Mouse (Mus musculus) spleen, embryonic (tissue): ENCODE data around the gene Gm826.

Experiments used
- CTCF ChIA-PET: fragments of 350-600 bp; sonication (Branson Sonifier 250); formaldehyde crosslinking; loops from one replicate; lab custom pipeline; 2022; lab: Charles Lee

Gm826 gene

DNA sequence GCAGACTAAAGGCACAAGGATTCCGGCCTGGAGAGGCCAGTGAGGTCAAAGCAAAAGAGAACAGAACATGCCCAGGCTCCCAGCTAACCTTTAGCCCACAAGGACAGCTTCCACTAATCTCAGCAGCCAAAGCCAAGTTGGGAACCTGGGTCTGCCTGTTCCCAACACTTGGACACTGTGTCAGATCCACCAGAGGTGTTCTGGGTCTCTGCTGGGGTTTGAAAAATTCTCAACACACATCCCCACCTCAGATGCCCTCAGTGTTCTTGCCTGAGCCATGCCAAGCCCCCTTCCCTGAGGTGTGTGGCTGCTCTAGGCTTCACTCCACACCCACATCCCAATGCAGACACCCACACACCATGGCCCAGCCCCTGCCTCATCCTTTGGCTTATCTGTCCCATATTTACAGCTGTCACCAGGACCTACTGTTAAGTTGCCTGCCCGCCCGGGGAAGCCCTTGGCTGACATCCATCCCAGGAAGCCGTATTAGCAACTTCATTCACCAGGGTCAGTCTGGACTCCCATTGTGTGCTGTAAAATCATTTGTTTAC, at the start of gene Gm826:
Gm826 (minus strand) TSS at position 52 of the 551 bp plus-strand sequence.
- CTCF ChIA-PET: no interaction called here

DNA sequence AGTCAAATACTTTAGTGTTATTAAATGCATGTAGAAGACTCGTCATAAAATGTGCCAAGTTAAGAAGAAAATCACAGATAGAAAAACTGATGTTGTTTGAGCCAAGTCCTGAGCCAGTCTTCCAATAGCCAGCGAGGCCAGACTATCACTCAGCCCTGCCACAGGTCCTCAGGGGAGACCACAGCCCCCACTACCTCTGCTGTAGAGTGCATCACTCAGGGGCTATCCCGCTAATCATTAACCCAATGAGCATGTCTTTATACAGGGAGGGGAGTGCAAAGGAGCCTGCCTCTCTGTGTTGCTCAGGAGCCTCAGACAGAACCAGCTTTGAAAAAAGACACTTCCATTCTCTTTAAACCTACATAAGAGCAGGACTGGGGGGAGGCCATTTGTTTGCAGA, 49.5 kb upstream of the Gm826 start:
- CTCF ChIA-PET: no interaction called here

DNA sequence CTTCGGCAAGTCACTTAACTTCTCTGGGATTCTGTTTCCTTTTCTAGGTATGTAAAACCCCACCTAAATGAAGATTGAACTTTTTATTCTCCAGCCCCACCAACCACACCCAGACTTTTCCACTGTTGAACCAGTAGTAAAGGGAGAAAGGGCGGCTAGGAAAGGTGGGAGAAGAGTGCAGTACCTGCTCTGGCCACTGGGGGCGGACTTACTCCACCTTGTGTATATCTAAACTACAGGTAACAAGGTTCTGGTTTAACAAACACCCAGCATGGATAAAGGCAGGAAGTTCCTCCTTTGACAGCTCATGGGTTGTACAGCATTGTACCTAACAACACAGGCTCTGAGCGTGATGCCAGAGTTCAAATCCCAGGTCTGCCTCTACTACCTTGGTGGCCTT, 44.3 kb upstream of the Gm826 start:
- CTCF ChIA-PET: no interaction called here

DNA sequence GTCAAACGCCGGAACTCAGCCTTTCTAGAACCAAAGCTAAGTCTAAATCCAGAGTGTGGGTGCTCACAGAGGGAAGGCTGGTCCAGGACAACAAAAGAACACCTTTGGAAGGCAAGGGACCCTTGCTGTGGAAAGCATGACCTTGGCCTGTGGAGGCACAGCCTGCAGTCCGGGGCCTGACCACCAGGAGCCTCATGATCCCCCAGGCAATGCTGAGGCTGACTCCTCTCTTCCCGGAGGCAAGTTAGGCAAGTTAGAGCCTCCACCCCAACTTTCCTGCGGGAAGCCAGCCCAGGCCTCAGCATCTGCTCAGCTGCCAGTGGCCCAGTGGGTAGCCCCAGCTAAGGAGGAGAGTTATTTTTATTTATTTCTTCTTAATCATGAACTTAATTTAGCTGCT, 42.3 kb upstream of the Gm826 start:
- CTCF ChIA-PET: no interaction called here

DNA sequence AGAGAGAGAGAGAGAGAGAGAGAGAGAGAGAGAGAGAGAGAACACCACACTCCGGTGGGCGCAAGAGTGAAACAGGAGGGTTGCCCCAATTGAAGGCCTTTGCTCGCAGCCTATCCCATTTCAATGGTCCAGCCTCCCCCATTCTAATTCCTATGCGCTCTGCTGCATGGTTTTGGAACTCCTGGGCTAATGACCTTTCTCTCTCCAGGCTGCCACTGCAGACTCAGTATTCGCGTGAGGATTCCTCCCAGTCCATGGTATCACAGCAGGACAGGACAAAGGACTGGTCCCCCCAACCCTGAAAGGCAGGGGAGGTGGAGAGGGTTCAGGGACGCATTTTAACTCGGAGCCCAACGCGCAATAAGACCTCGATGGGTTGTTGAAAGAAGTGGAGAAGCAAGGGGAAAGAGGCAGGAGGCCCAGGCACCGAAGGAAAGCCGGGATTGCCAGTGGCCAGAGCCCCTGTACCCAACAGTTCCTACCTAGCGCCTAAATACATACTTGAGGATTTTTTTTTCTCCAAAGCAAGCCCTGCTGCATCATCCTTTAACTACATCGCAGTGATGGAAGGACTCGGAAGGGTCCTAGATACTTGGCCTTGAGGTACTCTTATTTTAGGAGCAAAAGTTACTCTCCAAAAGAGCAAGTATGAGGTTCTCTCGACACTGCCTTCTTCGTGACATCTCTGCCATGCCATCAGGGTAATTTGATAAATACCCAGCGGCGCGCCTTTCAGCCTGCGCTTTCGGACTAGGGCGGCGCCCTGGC, 35.9 kb upstream of the Gm826 start:
- CTCF ChIA-PET: no interaction called here

DNA sequence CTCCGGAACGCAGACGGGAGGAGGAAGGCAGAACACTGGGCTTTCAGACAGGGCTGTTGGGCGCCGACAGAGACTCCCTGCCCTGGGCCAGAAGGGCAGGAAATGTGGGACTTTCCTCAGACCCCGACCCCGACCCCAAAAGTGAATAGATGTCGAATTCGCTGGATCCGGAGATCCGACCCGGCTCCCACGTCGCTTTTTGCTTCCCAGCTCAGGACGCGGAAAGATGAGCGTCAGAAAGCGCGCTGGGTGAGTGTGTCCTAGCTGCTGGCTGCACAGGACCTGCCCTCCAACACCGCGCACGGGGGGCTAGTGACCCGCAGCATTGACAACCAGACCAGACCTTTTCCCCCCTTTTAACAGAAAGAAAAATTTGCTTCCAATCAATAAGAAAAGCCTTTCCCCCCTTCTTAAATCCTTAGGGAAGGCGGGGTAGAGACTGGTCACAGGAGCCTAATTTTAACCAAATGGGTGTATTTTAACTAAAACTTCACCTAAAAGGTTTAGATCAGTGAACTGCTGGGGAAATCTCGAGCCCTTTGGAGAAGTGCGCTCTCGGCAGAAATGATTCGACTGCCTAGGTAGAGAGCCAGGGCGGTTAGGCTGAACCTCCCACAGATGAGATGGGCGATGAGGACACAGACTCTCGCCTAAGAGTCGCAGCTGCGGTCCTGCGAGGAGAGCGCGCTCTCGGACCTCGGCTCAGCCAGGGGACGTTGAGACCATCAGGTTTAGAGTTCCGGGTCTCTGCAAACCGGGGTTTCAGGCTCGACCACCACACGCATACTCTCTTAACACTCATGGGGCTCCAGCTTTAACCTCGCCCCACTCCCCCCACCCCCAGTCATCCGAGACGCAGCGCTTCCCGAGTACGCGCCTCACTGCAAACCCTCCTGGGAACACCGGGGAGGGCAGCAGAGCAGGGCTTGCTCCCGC, 34.7 kb upstream of the Gm826 start:
- CTCF ChIA-PET: no interaction called here

DNA sequence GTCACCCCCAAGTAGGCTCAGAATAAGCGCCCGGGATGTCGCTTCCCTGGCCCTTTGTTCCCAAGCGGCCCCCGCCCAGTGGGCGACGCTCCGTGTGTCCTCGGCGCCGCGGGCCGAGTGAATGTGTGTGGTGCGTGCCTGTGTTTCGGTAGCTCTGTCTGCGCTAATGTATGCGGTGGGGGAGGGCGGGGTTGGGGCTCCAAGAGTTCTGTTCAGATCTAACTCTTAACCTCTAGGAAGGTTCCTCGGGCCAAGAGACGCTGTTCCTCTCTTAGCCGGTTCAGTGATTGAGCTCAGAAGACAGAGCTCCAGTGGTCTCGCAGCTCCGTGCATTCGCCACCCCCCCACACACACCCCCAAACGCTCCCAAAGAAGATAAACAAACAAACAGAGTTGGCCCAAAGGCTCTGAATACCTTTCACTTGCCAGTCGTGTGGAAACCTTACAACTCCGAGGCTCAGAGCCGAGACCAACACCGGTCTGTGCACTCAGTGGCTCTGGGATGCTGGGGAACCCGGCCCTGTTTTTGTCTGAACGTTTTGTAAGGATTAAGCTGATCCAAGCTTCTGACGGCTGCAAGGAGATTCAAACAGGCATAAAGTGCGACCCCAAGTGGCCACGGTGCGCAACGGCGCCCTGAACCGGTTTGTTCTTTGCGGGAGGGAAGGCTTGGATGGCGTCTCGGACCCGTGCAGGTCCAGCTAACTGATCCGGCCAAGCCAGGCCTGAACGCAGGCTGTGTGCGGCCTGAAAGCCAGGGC, 33.7 kb upstream of the Gm826 start:
- CTCF ChIA-PET: interaction anchor here (0.7 kb wide), 1 partner anchor 546 kb away, joined by 11 read pairs; no protein-coding TSS in a partner anchor

DNA sequence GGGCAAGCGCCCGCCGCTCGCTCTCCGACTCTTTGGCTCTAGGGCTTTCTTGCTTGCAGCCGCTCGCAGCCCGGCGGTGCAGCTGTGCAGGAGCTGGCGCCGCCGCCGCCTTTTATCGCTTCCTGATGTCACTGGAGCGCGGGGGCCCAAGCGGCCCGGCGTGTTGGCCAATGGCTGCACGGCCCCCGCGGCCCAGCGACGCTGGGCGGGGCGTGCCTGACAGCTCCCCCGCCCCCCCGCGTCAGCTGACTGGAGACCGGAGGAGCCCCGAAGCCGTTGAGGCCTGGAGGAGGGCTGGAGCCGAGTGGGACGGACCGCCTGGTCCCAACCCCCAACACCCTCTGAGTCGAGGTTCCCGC, 33.0 kb upstream of the Gm826 start, which contains the start of gene Mafb:
Mafb (minus strand) TSS at position 86 of the 359 bp plus-strand sequence.
- CTCF ChIA-PET: no interaction called here

DNA sequence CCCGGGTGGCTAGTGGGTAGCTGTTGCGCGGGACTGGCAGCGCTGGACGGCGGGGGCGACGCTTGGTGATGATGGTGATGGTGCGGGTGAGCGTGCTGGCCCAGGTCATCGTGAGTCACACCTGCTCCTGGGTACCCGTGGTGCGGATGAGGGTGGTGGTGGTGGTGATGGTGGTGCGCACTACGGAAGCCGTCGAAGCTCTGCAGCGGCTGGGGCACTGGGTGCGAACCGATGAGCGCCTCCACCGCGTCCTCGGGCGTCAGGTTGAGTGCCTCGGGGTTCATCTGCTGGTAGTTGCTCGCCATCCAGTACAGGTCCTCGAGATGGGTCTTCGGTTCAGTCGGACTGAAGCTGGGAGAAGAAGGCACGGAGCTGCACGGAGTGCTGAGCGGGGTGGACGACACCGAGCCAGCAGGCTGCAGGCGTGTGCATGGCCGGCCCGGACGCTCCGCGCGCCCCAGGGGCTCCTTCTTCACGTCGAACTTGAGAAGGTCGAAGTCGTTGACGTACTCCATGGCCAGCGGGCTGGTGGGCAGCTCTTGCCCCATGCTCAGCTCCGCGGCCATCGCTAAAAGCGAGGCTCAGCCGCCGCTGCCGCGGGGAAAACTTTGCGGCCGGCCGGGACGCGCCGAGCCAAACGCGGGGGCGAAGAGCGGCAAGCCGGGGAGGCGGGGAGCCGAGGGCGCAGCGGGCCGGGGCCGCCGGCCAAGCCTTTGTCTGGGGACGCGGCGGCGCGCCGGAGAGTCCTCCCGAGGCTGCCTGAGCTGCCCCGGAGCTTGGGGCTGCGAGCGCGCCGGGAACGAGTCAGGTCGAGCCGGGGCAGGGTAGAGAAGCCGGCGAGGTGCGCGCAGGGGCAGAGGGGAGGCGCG, 32.4 kb upstream of the Gm826 start:
- CTCF ChIA-PET: no interaction called here

DNA sequence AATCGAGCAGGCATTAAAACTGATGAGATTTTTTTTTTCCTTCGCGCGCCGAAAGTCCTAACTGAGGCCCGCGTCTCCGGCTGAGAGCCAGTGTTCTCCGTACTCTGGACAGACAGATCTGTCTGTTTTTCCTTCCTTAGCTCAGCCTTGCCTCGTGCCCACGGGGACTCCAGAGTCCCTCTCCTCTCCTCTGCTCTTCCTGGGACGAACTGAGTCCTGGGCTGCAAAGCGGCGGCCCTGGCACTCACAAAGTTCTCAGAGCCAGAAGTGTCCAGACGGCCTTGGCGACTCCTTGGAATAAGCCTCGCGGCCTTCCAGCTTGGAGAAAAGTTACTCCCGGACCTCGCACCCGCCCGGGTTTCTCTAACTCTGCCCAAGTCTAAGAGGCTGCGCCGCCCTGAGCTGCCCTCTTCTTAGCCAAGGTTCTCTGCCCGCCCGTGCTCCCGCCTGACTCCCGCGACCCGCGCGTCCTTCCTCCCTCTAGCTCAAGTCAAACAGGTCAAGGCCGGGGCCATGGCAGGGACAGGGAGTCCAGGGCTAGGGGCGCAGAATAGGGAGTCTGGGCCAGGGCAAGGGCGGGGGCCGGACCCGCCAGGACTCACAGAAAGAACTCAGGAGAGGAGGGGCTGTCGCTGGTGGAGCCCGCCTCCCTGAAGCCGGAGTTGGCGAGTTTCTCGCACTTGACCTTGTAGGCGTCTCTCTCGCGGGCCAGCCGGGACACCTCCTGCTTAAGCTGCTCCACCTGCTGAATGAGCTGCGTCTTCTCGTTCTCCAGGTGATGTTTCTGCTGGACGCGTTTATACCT, 31.3 kb upstream of the Gm826 start:
- CTCF ChIA-PET: no interaction called here

DNA sequence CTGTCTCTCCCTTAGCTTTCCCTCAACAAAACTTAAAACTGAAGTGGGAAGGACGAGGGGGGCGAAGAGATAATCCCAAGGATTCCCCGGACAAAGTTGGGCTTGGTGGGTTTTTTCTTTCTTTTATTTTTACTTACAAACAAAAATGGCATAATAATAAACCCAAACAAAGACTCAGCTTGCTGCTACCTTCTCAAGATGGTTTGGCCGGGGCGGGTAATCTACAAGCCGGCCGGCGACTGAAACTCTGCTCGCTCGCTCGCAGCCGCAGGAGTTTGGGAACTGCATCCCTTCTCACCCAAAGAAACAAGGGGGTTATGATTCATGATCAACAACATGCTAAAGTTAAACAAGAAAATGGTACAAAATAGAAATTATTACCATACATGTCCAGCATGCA, 30.7 kb upstream of the Gm826 start:
- CTCF ChIA-PET: no interaction called here

DNA sequence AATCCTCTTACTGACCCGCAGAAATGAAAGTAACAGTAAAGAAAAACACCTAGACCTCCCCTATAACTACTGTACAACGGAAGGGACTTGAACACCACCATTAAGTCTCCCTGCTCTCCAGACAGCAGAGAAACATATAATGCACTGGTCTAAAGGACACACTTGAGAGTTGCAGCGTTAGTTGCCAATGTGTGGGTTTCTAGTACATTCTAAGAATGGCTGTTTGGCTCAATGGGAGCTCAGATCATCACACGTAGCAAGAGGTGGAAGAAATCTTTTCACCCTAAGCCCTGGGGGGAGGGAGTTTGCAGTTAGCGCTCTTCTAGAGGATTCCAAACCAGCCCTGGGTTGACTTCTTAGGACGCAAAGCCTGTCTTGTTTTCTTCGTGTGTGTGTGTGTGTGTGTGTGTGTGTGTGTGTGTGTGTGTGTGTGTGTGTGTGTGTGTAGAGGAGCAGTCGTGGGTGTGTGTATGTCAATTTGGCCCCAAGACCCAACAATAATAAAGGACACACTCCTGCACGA, 30.2 kb upstream of the Gm826 start:
- CTCF ChIA-PET: no interaction called here

DNA sequence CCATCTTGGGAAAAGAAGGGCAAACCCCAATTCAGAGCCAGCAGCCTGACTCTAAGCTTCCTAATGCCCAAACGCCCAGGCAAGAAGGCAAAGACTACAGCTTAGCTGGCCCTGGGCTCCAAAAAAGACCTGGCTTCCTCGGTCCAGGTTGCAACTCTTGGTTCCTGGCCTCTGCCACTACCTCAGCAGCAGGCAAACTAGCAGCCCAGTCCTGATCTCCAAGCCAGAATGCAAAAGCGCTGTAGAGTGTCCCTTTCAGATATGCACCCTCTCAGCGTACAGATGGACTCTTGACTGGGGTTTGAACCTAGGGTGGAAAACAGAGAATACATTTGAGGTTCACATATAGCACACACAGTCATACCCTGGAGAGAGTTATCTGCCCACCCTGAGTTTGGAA, 29.2 kb upstream of the Gm826 start:
- CTCF ChIA-PET: no interaction called here

DNA sequence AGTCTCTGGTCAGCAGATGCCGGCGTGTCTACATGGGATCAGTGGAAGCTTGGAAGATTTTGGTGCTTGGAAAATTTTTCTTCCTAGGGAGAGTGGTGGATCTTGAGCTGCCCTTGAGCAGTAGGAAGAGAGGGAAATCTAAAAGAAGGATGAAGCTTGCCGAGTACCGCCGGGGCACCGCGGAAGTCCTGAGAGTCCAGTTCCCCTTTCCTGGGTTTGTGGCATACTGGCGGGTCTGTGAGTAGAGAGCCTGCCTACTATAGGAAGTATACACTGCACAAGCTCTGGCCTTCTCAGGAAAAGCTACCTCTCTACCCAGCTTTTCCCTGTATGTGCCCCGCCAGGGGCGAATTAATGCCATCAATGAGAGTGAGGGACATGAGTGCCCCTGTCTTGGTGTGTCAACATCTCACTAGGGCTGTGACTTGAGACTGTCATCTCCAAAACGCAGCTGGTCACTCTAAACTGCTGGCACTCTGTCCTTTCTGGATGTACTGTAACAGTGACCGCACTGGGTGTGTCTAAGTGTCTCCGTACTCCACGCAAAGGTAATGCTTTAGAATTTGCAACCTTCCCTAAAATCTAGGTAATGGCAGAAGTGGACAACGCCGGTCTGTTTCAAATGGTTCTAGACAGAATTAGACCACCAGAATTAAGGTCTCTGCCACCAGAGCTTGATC, 27.6 kb upstream of the Gm826 start:
- CTCF ChIA-PET: no interaction called here

DNA sequence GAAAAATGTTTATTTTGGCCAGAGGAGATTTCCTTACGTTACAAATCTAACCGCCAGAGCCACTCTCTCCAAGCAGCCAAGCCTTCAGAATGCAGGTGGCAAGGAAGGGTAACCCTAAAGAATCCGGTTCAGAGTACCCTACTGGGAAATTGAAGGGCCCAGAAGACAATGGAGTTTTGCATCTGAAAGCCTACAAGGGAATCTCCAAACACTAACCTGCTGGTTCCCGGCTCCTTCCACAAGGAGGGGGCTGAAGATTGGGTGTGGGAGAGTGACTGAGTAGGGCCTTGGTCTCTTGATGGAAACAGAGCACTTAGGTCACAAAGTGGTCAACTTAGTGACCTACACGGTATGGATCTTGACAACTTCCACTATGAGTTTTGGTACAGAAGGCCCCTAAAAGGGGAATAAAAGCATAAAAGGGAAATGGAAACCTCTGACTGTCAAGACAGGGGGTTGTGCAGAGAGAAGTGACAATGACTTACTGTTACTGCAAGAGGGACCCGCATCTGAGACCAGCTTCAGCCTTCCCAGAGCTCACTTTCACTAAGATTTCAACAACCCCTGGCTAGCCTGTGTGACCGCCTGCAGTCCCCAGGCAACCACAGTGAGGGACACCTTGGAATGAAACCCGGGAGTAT, 26.4 kb upstream of the Gm826 start:
- CTCF ChIA-PET: no interaction called here

DNA sequence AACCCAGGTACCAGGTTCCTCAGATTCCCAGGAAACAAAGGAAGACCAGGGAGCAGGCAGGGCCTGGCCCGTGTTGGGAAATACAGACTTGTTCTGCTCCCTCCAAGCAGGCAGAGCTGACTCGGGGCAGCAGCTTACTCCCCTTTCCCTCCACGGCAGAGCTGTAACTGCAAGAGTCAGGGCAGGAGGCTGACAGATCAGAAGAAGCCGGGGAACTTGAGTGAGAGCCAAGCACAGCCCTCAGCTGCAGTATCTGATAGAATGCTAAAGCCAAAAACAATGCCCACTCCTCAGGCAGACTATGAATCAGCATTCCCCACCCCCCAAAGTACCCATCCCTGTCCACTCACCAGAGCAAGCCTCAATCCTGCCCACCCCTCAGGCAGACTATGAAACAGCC, 24.9 kb upstream of the Gm826 start:
- CTCF ChIA-PET: no interaction called here

DNA sequence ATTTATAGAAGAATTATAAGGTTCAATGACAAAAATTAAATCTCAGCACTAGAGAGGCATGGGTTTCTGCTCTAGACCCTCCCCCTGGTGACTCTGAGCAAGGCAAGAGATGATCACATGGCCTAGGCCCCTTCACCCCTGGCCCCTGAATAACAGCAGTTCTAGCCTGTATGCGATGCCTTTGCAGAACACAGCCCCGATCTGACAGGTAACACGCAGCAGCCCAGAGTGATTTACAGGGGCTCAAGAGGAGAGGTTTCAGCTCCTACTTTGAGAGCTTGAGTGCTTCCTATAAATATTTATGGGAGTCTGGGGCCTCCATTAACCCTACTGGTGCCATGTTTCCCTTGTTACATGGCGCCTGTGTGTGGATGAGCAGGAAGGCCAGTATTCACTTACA, 23.5 kb upstream of the Gm826 start:
- CTCF ChIA-PET: no interaction called here

DNA sequence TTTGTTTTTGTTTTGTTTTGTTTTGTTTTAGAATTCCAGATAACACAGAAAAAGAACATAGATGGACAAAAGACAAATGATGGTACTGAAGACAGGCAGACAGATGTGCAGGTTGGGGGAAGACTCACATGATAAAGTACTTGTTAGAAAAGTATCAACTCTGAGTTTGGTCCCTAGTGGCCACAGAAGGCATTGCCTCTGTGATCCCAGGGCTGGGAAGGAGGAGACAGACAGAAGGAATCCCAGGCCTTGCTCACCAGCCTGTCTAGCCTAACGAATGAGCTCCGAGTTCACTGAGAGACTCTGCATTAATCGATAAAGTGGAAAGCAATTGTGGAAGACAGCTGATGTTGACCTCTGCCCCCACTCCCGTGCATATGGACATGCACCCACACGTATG, 22.2 kb upstream of the Gm826 start:
- CTCF ChIA-PET: interaction anchor here (0.6 kb wide), 1 partner anchor 21 kb away, joined by 3 read pairs; no protein-coding TSS in a partner anchor

DNA sequence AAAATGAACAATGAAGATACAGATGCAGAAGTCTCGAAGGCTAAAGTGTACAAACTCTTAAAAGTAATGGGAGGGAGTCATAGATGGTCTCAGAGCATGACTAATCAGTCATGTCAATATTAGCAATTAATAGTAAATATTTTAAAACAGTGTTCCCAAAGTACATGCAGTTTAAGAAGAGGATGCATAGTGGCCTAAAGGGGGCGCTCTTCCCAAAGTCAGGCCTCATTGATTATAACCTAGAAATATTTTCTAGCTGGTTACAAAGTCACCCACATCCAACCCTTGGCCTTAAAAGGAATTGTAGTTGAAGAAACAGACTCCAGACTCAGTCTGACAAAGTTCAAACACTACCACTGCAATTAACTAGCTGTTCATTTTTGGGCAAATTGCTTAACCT, 20.4 kb upstream of the Gm826 start:
- CTCF ChIA-PET: no interaction called here
